Mouse (Mus musculus): ENCODE measurements around the gene Slc28a2. TPM values are rescaled to one million over a fixed set of nuclear protein-coding genes. Genes with fewer than 3 reads are reported as not detected.
"Not testable (repeated sequence)": the region's sequence is repeated elsewhere in the genome, so short reads cannot be mapped to it uniquely, and the experiment has no call there.

Gene Slc28a2
- polyA plus RNA-seq, 1 experiment from 2014 or later = not detected

DNA sequence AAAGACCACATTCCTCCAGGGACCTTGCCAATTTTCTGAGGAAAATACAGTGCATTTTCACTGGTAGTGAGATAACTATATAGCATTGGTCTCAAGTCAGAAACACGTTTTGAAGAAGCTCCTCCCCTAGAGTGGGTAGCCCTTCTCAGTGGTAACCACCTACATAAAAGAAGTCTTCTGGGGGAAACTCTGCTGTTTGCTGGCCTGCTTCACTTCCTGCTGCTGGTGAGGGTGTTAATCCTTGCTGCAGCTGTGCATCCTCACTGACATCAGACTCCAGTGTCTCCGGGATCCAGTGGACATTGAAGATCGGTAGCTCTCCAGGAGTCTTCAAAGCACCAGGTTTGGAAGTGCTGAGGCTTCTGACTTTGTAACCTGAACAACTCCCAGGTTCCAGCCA is 59.4 kb downstream of the Slc28a2 start:
- H3K4me3 ChIP-seq; H3K4me1 ChIP-seq; H3K36me3 ChIP-seq; H3K27me3 ChIP-seq (ENCODE audit: low read depth, poor library complexity, severe bottlenecking); H3K27ac ChIP-seq (replicated peaks); DNase-seq (ENCODE audit: low spot score); H3K9me3 ChIP-seq (replicated peaks): not testable (repeated sequence)
- 70% methylated on average over 3 of the region's 3 CpGs for WGBS

DNA sequence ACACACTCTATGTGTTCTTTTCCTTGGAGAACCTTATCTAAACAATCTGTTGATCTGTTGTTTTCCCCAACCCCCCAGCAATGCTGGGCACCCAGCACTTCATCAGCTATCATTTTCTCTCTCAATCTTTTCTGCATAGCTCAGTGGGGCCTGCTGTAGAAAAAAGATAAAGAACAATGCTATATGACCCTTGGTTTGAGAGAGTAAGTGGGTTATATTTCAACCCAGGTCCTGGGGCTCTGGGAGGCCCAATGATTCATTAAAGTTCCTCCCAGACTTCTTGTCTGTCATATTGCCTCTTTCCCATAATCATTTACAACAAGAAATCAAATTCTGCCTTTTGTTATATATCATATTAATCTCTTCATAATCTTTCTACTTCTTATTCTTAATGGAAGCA is 59.8 kb downstream of the Slc28a2 start:
- DNase-seq (ENCODE audit: low spot score); H3K4me3 ChIP-seq; H3K27ac ChIP-seq (replicated peaks); H3K9me3 ChIP-seq (replicated peaks); H3K27me3 ChIP-seq (ENCODE audit: low read depth, poor library complexity, severe bottlenecking); H3K4me1 ChIP-seq; H3K36me3 ChIP-seq: not testable (repeated sequence)

DNA sequence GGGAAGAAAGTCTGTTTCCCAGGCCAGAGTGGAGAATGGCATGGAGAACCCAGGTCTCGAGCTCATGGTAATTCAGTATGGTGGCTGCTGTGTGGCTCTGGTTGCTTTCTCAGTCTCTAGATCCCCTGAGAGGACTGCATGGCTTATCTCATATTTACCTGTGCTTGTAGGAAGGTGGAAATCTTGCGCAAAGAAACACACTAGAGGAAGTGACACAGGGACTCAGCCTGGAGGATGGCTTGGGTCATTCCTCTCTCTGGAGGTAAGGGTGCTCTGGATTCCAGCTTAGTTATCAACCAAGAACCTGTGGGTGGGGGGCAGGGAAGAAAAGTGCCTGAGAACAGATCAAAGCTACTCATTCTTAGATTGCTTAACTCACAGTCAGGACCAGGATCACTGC is 60.4 kb downstream of the Slc28a2 start:
- Histone ChIP-seq H3K9me3 (replicated peaks) (no peaks in the 10 kb centered on the region), H3K27ac (replicated peaks) (no peak overlapping the region), H3K4me1 (no peaks in the 10 kb centered on the region), H3K27me3 (ENCODE audit: low read depth, poor library complexity, severe bottlenecking) (no peaks in the 10 kb centered on the region), H3K4me3 (no peak overlapping the region), H3K36me3 (no peaks in the 10 kb centered on the region)
- WGBS = 87% methylated on average over 2 of the region's 2 CpGs
- DNase-seq (ENCODE audit: low spot score) = no peak

Other genes with a start within 250 kb of the Slc28a2 start
- not detected in 2 replicates for gene Patl2, start 240.3 kb upstream of the Slc28a2 start, polyA plus RNA-seq (2016; fragmentation: Nextera tagmentation; extraction: Ambion mirVana)
- not detected in 2 replicates for gene Terb2, start 240.2 kb upstream of the Slc28a2 start, polyA plus RNA-seq (2016; fragmentation: Nextera tagmentation; extraction: Ambion mirVana)
- 29.5 and 34.3 TPM in 2 replicates for gene Sord, start 191.7 kb upstream of the Slc28a2 start, polyA plus RNA-seq (2016; fragmentation: Nextera tagmentation; extraction: Ambion mirVana)
- gene Duox2, start 128.0 kb upstream of the Slc28a2 start, polyA plus RNA-seq (2016; fragmentation: Nextera tagmentation; extraction: Ambion mirVana) = not detected in 2 replicates
- not detected in 2 replicates for gene Duoxa2, start 127.6 kb upstream of the Slc28a2 start, polyA plus RNA-seq (2016; fragmentation: Nextera tagmentation; extraction: Ambion mirVana)
- gene Duoxa1, start 112.7 kb upstream of the Slc28a2 start, polyA plus RNA-seq (2016; fragmentation: Nextera tagmentation; extraction: Ambion mirVana) = not detected in 2 replicates
- 0.02 TPM in 2 replicates for gene Duox1, start 110.8 kb upstream of the Slc28a2 start, polyA plus RNA-seq (2016; fragmentation: Nextera tagmentation; extraction: Ambion mirVana)
- 5.8 and 7.9 TPM in 2 replicates for gene Shf, start 57.3 kb upstream of the Slc28a2 start, polyA plus RNA-seq (2016; fragmentation: Nextera tagmentation; extraction: Ambion mirVana)
- not detected in 2 replicates for gene Gm14085, start 58.5 kb downstream of the Slc28a2 start, polyA plus RNA-seq (2016; fragmentation: Nextera tagmentation; extraction: Ambion mirVana)
- 20.5 and 21.5 TPM in 2 replicates for gene Gatm, start 184.8 kb downstream of the Slc28a2 start, polyA plus RNA-seq (2016; fragmentation: Nextera tagmentation; extraction: Ambion mirVana)
- gene AA467197, start 210.5 kb downstream of the Slc28a2 start, polyA plus RNA-seq (2016; fragmentation: Nextera tagmentation; extraction: Ambion mirVana) = 0.35 and 0.41 TPM in 2 replicates